Mouse (Mus musculus) right cerebral cortex, postnatal 14 days (tissue): ENCODE results near the gene Sstr5.

Experiments
- DNase-seq: peaks from one replicate; pipeline ENCODE4 v3.0.0; 2022

The Sstr5 gene

GRCm38 (mm10) chr17:25472044-25472443 is 25.0 kb downstream of the Sstr5 start:
- no peak for DNase-seq

- DNase-seq = peak; percentile 42
Measured at GRCm38 (mm10) chr17:25471418-25471817, 25.7 kb downstream of the Sstr5 start.

- DNase-seq = peak; percentile 71
Measured at GRCm38 (mm10) chr17:25469798-25470197, 27.3 kb downstream of the Sstr5 start.

GRCm38 (mm10) chr17:25468301-25468700 is 28.8 kb downstream of the Sstr5 start:
- no peak for DNase-seq

GRCm38 (mm10) chr17:25467781-25468180 is 29.3 kb downstream of the Sstr5 start:
- DNase-seq = no peak

GRCm38 (mm10) chr17:25466257-25466656 is 30.8 kb downstream of the Sstr5 start:
- no peak for DNase-seq

GRCm38 (mm10) chr17:25464091-25464490 is 33.0 kb downstream of the Sstr5 start:
- no peak for DNase-seq

GRCm38 (mm10) chr17:25463326-25463945 is 33.7 kb downstream of the Sstr5 start:
- no peak for DNase-seq

GRCm38 (mm10) chr17:25462236-25462875 is 34.7 kb downstream of the Sstr5 start:
- DNase-seq = no peak

- DNase-seq = peak; percentile 76
Measured at GRCm38 (mm10) chr17:25456540-25456939, 40.5 kb downstream of the Sstr5 start.

- no peak for DNase-seq
Measured at GRCm38 (mm10) chr17:25454272-25454671, 42.8 kb downstream of the Sstr5 start, which contains the start of gene Tekt4. Tekt4 (plus strand) TSS chr17:25454615.

- DNase-seq = no peak
Measured at GRCm38 (mm10) chr17:25452246-25452965, 44.7 kb downstream of the Sstr5 start.

- no peak for DNase-seq
Measured at GRCm38 (mm10) chr17:25450329-25450728, 46.8 kb downstream of the Sstr5 start.

- no peak for DNase-seq
Measured at GRCm38 (mm10) chr17:25447865-25448264, 49.2 kb downstream of the Sstr5 start.

GRCm38 (mm10) chr17:25445841-25446240 is 51.2 kb downstream of the Sstr5 start:
- DNase-seq = no peak

- no peak for DNase-seq
Measured at GRCm38 (mm10) chr17:25445074-25445473, 52.0 kb downstream of the Sstr5 start.

GRCm38 (mm10) chr17:25442889-25443288 is 54.2 kb downstream of the Sstr5 start:
- DNase-seq = no peak

- no peak for DNase-seq
Measured at GRCm38 (mm10) chr17:25441417-25441816, 55.7 kb downstream of the Sstr5 start.
